Mouse (Mus musculus): ENCODE measurements around the gene Krt75. TPM values are rescaled to one million over a fixed set of nuclear protein-coding genes. Genes with fewer than 3 reads are reported as not detected.

Gene Krt75
- polyA plus RNA-seq (2015; fragmentation: Nextera tagmentation; extraction: Ambion mirVana): not detected in 2 replicates

DNA sequence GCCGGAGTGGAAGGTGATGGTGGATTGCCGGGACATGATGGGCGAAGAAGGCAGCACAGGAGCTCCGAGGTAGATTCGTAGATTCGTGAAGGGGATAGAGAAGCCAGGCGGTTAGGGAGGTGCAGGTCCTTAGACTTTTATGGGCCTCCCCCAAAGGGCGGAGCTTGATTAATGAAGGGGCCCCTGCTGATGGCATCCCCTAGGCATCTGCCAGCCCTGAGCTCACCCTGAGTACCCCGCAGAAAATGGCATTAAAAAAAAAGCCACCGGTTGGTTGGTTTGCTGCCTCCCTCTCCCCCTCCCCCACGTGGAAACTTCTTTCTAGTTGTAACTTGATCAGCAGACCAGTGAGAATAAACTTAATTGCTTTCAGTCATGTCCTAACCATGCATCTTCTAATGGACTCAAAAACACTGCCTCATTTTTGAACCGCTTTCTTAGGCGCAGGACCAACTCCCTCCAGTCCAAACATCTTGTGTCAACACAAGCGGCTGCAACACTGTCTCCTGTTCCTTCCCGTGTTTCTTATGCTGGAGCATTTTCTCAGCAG is at the start of gene Krt75:
TSS of gene Krt75 (minus strand) at position 109 of the 550 bp plus-strand sequence.
- WGBS: 60% methylated on average over 15 of the region's 15 CpGs
- no peak within 1 kb of the TSS for H3K4me2 ChIP-seq (replicated peaks; ENCODE audit: low read depth, low read length)
- H3K4me1 ChIP-seq (ENCODE audit: insufficient read depth, low read depth, low read length): no peaks in the 10 kb centered on the region
- no peak within 1 kb of the TSS for H3K4me3 ChIP-seq (ENCODE audit: low read depth, low read length)
- ATAC-seq (no peak), DNase-seq (ENCODE audit: low spot score) (no peak)
- H3K36me3 ChIP-seq (ENCODE audit: insufficient read depth, low read length): no peaks in the 10 kb centered on the region
- TF ChIP-seq CTCF (IDR thresholded peaks at IDR 0.05): no peak
- no peak for TF ChIP-seq EP300 (IDR thresholded peaks at IDR 0.05)
- no peaks in the 10 kb centered on the region for H3K9me3 ChIP-seq (ENCODE audit: low read length)
- no peaks in the 10 kb centered on the region for H3K27me3 ChIP-seq (replicated peaks; ENCODE audit: insufficient read depth, low read length)
- H3K9ac ChIP-seq (replicated peaks; ENCODE audit: low read depth): no peak within 1 kb of the TSS
- H3K27ac ChIP-seq (ENCODE audit: low read length): no peak within 1 kb of the TSS

DNA sequence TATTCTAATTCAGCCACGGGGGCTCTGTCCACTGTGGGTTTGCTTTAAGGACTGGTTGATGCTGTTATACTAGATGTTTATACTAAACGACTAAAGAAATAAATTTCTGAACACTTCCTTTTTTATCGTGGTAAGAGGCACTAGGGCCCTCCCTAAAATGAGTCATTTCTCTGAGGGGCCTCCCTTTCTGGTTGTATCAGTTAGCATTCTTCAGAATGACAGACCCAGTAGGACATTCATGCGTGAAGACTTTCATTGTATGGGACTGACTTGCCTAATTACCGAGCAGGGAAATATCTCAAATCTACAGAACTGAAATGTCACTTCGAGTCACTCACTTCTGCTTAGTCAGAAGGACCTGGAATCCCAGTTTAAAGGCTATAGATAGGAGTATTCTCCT is 25.4 kb upstream of the Krt75 start:
- DNase-seq (ENCODE audit: low spot score) (no peak), ATAC-seq (no peak)
- Histone ChIP-seq H3K9ac (replicated peaks; ENCODE audit: low read depth) (no peak overlapping the region), H3K27ac (ENCODE audit: low read length) (no peak overlapping the region), H3K4me1 (ENCODE audit: insufficient read depth, low read depth, low read length) (no peaks in the 10 kb centered on the region), H3K4me3 (ENCODE audit: low read depth, low read length) (no peak overlapping the region), H3K27me3 (replicated peaks; ENCODE audit: insufficient read depth, low read length) (no peaks in the 10 kb centered on the region), H3K4me2 (replicated peaks; ENCODE audit: low read depth, low read length) (no peak overlapping the region), H3K36me3 (ENCODE audit: insufficient read depth, low read length) (no peaks in the 10 kb centered on the region), H3K9me3 (ENCODE audit: low read length) (no peaks in the 10 kb centered on the region)
- 49% methylated on average over 6 of the region's 6 CpGs for WGBS
- TF ChIP-seq CTCF (IDR thresholded peaks at IDR 0.05) (no peak), EP300 (IDR thresholded peaks at IDR 0.05) (no peak)

DNA sequence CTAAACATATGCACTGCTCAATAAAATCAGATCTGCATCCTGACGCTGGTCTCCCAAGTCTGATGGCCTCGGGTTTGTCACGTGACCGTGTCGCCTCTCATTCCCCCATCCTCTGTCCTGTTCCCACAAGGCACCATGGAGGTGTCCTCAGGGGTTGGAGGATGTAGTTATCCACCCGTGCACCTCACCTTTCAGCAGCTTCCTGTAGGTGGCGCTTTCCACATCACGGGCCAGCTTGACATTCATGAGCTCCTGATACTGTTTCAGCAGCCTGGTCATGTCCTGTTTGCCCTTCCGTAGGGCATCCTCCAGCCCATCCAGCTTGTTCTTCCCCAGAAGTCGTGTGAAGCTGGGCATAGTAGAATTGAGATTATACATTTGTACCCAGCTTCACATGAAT is 14.5 kb upstream of the Krt75 start:
- Histone ChIP-seq H3K27me3 (replicated peaks; ENCODE audit: insufficient read depth, low read length) (no peaks in the 10 kb centered on the region), H3K4me1 (ENCODE audit: insufficient read depth, low read depth, low read length) (no peaks in the 10 kb centered on the region), H3K9me3 (ENCODE audit: low read length) (no peaks in the 10 kb centered on the region), H3K27ac (ENCODE audit: low read length) (no peak overlapping the region), H3K4me3 (ENCODE audit: low read depth, low read length) (no peak overlapping the region), H3K9ac (replicated peaks; ENCODE audit: low read depth) (no peak overlapping the region), H3K4me2 (replicated peaks; ENCODE audit: low read depth, low read length) (no peak overlapping the region), H3K36me3 (ENCODE audit: insufficient read depth, low read length) (no peaks in the 10 kb centered on the region)
- DNase-seq (ENCODE audit: low spot score) (no peak), ATAC-seq (no peak)
- WGBS: 80% methylated on average over 10 of the region's 10 CpGs
- TF ChIP-seq EP300 (IDR thresholded peaks at IDR 0.05): no peak
- TF ChIP-seq CTCF (IDR thresholded peaks at IDR 0.05): peak; percentile 31

DNA sequence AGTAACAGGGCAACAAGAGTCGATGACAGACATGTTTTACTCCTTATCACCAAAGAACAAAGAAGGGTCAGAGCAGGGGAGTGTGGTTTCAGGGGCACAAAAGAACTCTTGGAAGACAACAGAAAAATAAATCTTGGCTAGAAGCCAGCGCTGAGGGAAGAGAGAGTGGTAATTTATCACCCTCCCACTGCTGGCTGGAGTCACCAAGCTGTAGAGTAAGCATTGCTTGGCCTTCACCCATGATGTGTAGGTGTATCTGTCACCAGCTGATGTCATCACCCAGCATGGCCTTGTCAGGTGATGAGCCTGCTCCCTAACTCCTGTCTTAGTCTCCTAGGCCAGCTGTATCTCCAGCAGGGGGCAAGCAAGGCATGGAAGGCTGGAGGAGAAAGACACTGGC is 10.8 kb upstream of the Krt75 start:
- TF ChIP-seq CTCF (IDR thresholded peaks at IDR 0.05) (no peak), EP300 (IDR thresholded peaks at IDR 0.05) (no peak)
- Histone ChIP-seq H3K4me1 (ENCODE audit: insufficient read depth, low read depth, low read length) (no peaks in the 10 kb centered on the region), H3K4me3 (ENCODE audit: low read depth, low read length) (no peak overlapping the region), H3K9ac (replicated peaks; ENCODE audit: low read depth) (no peak overlapping the region), H3K27me3 (replicated peaks; ENCODE audit: insufficient read depth, low read length) (no peaks in the 10 kb centered on the region), H3K36me3 (ENCODE audit: insufficient read depth, low read length) (no peaks in the 10 kb centered on the region), H3K9me3 (ENCODE audit: low read length) (no peaks in the 10 kb centered on the region), H3K27ac (ENCODE audit: low read length) (no peak overlapping the region), H3K4me2 (replicated peaks; ENCODE audit: low read depth, low read length) (no peak overlapping the region)
- DNase-seq (ENCODE audit: low spot score) (no peak), ATAC-seq (no peak)
- 10% methylated on average over 2 of the region's 2 CpGs for WGBS

DNA sequence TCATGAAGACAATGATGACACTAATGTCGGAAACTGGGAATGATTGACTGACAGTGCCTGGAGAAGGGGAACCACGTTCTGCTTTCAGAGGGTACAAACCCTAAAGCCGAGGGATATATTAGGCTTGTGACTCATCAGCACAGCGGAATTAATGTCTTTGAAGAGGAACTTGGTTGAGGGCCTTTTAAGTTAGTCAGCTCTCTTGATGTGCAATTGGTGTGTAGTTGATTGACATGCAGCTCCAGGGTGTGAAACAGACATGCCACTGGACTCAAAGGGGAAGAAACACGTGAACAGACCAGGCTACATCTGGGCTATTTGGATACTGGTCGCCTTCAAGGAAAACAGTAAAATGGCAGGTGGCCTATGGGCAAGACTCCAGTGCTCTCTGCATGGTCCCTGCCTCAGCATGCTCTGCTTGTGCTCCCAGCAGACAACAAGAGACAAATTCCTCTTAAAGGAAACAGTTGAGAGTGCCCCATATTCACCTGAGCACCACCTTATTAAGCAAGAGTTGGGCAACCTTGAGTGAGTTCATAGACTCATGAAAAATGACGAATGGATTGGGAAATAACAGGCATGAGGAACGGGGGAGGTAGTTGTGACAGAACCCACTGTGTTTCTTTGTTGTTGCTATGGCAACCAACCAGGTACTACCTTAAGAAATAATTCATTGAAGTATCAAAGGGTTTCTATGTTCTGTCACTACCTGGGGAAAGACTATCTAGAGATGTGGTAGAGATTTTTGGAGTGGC is 9.7 kb upstream of the Krt75 start:
- peak; percentile 41; the same call in 1 of the 2 replicates for ATAC-seq
- WGBS: 71% methylated on average over 8 of the region's 8 CpGs
- TF ChIP-seq CTCF (IDR thresholded peaks at IDR 0.05): no peak
- TF ChIP-seq EP300 (IDR thresholded peaks at IDR 0.05): peak; percentile 48
- Histone ChIP-seq H3K4me2 (replicated peaks; ENCODE audit: low read depth, low read length) (no peak overlapping the region), H3K9ac (replicated peaks; ENCODE audit: low read depth) (no peak overlapping the region), H3K27ac (ENCODE audit: low read length) (no peak overlapping the region), H3K27me3 (replicated peaks; ENCODE audit: insufficient read depth, low read length) (no peaks in the 10 kb centered on the region), H3K9me3 (ENCODE audit: low read length) (no peaks in the 10 kb centered on the region), H3K4me1 (ENCODE audit: insufficient read depth, low read depth, low read length) (no peaks in the 10 kb centered on the region), H3K4me3 (ENCODE audit: low read depth, low read length) (no peak overlapping the region), H3K36me3 (ENCODE audit: insufficient read depth, low read length) (no peaks in the 10 kb centered on the region)
- peak; percentile 57 for DNase-seq (ENCODE audit: low spot score)

DNA sequence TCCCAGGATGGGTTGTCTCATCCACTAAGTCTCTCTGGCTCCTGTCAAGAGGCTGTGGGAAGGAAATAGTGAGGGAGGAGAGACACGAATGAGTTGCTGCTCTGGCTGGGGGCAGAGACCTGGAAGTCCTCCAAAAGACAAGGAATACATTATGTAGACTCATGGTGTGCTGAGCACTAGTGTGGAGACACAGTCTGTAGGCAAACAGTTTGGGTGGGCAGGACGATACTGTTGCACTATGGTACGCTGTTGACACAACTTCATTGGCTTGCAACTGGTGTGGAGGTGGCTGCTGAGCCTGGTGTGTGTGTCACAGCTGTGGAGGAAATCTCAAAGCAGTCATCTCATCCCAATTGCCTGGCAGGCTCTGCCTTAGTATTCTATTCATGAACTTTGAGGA is 8.0 kb upstream of the Krt75 start:
- TF ChIP-seq EP300 (IDR thresholded peaks at IDR 0.05): no peak
- no peak for TF ChIP-seq CTCF (IDR thresholded peaks at IDR 0.05)
- Histone ChIP-seq H3K9me3 (ENCODE audit: low read length) (no peaks in the 10 kb centered on the region), H3K4me1 (ENCODE audit: insufficient read depth, low read depth, low read length) (no peaks in the 10 kb centered on the region), H3K27ac (ENCODE audit: low read length) (no peak overlapping the region), H3K4me2 (replicated peaks; ENCODE audit: low read depth, low read length) (no peak overlapping the region), H3K4me3 (ENCODE audit: low read depth, low read length) (no peak overlapping the region), H3K27me3 (replicated peaks; ENCODE audit: insufficient read depth, low read length) (no peaks in the 10 kb centered on the region), H3K9ac (replicated peaks; ENCODE audit: low read depth) (no peak overlapping the region), H3K36me3 (ENCODE audit: insufficient read depth, low read length) (no peaks in the 10 kb centered on the region)
- WGBS: 54% methylated on average over 3 of the region's 3 CpGs
- no peak for ATAC-seq
- no peak for DNase-seq (ENCODE audit: low spot score)

All from lung, postnatal 0 days (tissue).